Mouse (Mus musculus) ES-E14 (cell line): ENCODE results near the gene Rhot1. TPM values are rescaled to one million over a fixed set of nuclear protein-coding genes. Genes with fewer than 3 reads are reported as not detected.
A peak's percentile ranks its signal among the peaks of the same experiment; 100 is the strongest.

ENCODE experiments used
- DNase-seq: peaks from one replicate; pipeline ENCODE4 v3.0.0-alpha.2; 2013; ENCODE audit warnings: low read depth, low spot score
- H3K27ac ChIP-seq: 2 replicates; pipeline ENCODE4 v1.5.1; 2012; ENCODE audit warnings: low read depth, mild to moderate bottlenecking, low read length, moderate library complexity, mixed read lengths; ENCODE audit not compliant: poor library complexity, insufficient read depth, severe bottlenecking
- H3K36me3 ChIP-seq: 2 replicates; pipeline ENCODE4 v1.6.1; 2012; ENCODE audit warnings: mild to moderate bottlenecking, low read length, moderate library complexity, mixed read lengths; ENCODE audit not compliant: control insufficient read depth, poor library complexity, insufficient read depth, severe bottlenecking
- H3K4me1 ChIP-seq, 2 experiments: fragments of 150-350 bp in 1 of 2; sonication (generic) in 1 of 2; 2 replicates each; pipeline ENCODE4 v1.6.1; 2012; ENCODE audit warnings: low read length in 2 of 2, mild to moderate bottlenecking in 1 of 2, mixed read lengths in 1 of 2; ENCODE audit not compliant: control insufficient read depth in 2 of 2, insufficient read depth in 2 of 2, poor library complexity in 1 of 2
- H3K4me3 ChIP-seq, 2 experiments: fragments of 150-350 bp in 1 of 2; sonication (generic) in 1 of 2; 2 replicates each; pipeline ENCODE4 v1.5.1; 2012; ENCODE audit warnings: low read length in 2 of 2, low read depth in 1 of 2, mild to moderate bottlenecking in 1 of 2, mixed read lengths in 1 of 2; ENCODE audit not compliant: insufficient read depth in 1 of 2, poor library complexity in 1 of 2, severe bottlenecking in 1 of 2
- H3K9ac ChIP-seq: 2 replicates; pipeline ENCODE4 v1.6.1; 2012; ENCODE audit warnings: low read depth, mild to moderate bottlenecking, low read length, mixed read lengths; ENCODE audit not compliant: poor library complexity, insufficient read depth, severe bottlenecking
- H3K9me3 ChIP-seq: fragments of 150-350 bp; sonication (generic); 2 replicates; pipeline ENCODE4 v1.6.1; 2012; ENCODE audit warnings: low read depth, mild to moderate bottlenecking, low read length; ENCODE audit not compliant: control insufficient read depth, insufficient read depth
- CHD2 ChIP-seq: IDR thresholded peaks from 2 replicates; pipeline ENCODE4 v1.6.1; 2014; ENCODE audit warnings: mild to moderate bottlenecking, low read depth, low read length, inconsistent platforms
- HCFC1 ChIP-seq: IDR thresholded peaks from 2 replicates; pipeline ENCODE4 v1.6.1; 2012; ENCODE audit warnings: low read length, inconsistent platforms, borderline replicate concordance; ENCODE audit not compliant: insufficient read depth
- MAFK ChIP-seq: IDR thresholded peaks from 2 replicates; pipeline ENCODE4 v1.6.1; 2014; ENCODE audit warnings: mild to moderate bottlenecking, low read depth, low read length, inconsistent platforms; ENCODE audit not compliant: insufficient read depth
- ZC3H11A ChIP-seq: IDR thresholded peaks from 2 replicates; pipeline ENCODE4 v1.6.1; 2012; ENCODE audit warnings: low read depth, mild to moderate bottlenecking, inconsistent platforms, low read length, borderline replicate concordance
- ZNF384 ChIP-seq: IDR thresholded peaks from 2 replicates; pipeline ENCODE4 v1.6.1; 2012; ENCODE audit warnings: low read depth, low read length, inconsistent platforms
- in situ Hi-C, 2 experiments: fragments of 600-800 bp; cut with MboI; formaldehyde crosslinking; loops; one replicate each; pipeline ENCODE4 v1.15.1; 2025; ENCODE audit warnings: low sequenced_read_pairs in 2 of 2, inconsistent platforms in 1 of 2; ENCODE audit not compliant: unreplicated experiment in 2 of 2
- total RNA-seq: library from RNA; depleted of rRNA; stranded (reverse); fragments of 300-350 nt; gene quantifications from 2 replicates; pipeline ENCODE4 v1.2.3, GENCODE M21; 2012

Gene Rhot1
- total RNA-seq, 1 experiment: 38.8 TPM

GRCm38 (mm10) chr11:80287150-80287549 lies 78.3 kb downstream of the Rhot1 start:
- in situ Hi-C loops: no loop called here
- Histone ChIP-seq H3K4me1 (peaks cover 2 to 5% of the 10 kb centered on the region in 2 experiments; a peak in 2 of 4 replicates), H3K9ac (no peak overlapping the region), H3K27ac (no peak overlapping the region), H3K4me3 (no peak overlapping the region), H3K9me3 (no peaks in the 10 kb centered on the region), H3K36me3 (no peaks in the 10 kb centered on the region)
- no peak for TF ChIP-seq HCFC1
- TF ChIP-seq ZC3H11A: 0 out of 2 replicates have a peak, but pooled peaks have one; percentile 25
- DNase-seq: peak; percentile 89

DNA sequence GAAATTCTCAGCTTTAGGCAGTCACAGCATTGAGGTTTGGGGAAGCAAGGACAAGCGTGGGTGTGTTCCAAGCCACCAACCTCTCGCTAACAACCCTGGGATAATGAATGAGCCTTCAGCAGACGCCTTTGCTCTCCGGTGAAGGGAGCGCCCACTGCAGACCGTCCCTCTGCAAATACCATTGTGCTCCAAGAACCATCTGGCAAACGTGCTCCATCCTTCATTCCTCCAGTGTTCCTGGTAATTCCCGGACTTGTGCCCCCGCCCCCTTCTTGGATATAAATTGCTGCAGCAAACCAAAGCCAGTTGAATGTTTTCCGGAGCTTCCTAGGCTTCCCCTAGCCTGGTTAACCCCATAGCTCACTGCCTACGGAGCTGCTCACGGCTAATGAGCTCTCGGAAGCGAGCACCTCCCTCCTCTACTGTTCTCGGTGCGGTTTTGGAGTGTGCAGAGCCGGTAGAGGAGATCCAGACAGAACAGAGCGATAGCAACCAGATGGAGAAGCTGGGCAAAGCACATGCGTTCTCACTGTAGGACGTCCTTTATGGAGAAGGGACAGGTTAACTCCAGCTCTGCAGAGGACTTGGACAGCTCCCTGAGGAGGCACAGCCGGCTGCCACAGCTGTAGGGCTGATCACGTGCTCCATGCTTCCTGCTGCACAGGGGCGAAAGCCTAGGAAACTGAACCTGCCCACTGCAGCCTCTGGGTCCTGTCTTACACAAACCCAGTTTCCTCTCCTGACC lies 81.1 kb downstream of the Rhot1 start:
- DNase-seq: no peak
- in situ Hi-C loops: no loop called here
- Histone ChIP-seq H3K27ac (no peak overlapping the region), H3K36me3 (no peaks in the 10 kb centered on the region), H3K4me1 (peaks cover 2 to 5% of the 10 kb centered on the region in 2 experiments; a peak in 2 of 4 replicates), H3K4me3 (peak overlapping the region in 1 of 2 experiments; percentile 43; a peak in 2 of 4 replicates), H3K9ac (no peak overlapping the region), H3K9me3 (no peaks in the 10 kb centered on the region)
- TF ChIP-seq HCFC1: no peak

- in situ Hi-C loops: no loop called here
- Histone ChIP-seq H3K27ac (no peak overlapping the region), H3K36me3 (no peaks in the 10 kb centered on the region), H3K4me1 (peaks cover 2 to 5% of the 10 kb centered on the region in 2 experiments; a peak in 2 of 4 replicates), H3K9ac (no peak overlapping the region), H3K4me3 (no peak overlapping the region), H3K9me3 (no peaks in the 10 kb centered on the region)
- DNase-seq: no peak
- TF ChIP-seq ZC3H11A: no peak
- no peak for TF ChIP-seq ZNF384
- TF ChIP-seq CHD2: no peak
- TF ChIP-seq HCFC1: no peak
- TF ChIP-seq MAFK: no peak
Observed at GRCm38 (mm10) chr11:80291004-80291403, 82.2 kb downstream of the Rhot1 start.

DNA sequence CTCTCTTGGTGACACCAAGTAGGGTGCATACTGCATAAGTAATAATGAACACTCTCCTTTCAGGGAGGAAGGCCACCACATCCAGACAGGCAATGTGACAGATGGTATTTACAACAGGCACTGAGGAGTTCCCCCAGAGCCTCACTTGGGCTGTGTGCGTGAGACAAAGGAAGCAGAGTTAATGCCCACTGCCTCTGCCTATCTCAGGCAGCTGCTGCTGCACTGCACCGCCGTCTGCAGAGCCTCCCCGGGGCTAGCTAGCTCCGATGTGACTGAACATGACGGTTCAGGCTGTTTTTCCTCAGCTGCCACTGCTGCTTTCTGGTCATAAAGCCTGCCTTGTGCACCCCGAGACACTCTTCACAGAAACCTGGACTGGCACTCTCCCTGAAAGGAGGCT lies 83.6 kb downstream of the Rhot1 start:
- no peak for DNase-seq
- H3K4me3 ChIP-seq: no peak overlapping the region
- TF ChIP-seq CHD2: no peak
- no peak for TF ChIP-seq HCFC1
- no peak for TF ChIP-seq ZC3H11A
- no peak for TF ChIP-seq ZNF384
- TF ChIP-seq MAFK: no peak
- no peaks in the 10 kb centered on the region for H3K36me3 ChIP-seq
- H3K27ac ChIP-seq: no peak overlapping the region
- in situ Hi-C loops: no loop called here
- H3K9me3 ChIP-seq: no peaks in the 10 kb centered on the region
- no peak overlapping the region for H3K9ac ChIP-seq
- H3K4me1 ChIP-seq: peaks cover 0 to 5% of the 10 kb centered on the region in 2 experiments; a peak in 2 of 4 replicates

- Histone ChIP-seq H3K9me3 (no peaks in the 10 kb centered on the region), H3K36me3 (no peaks in the 10 kb centered on the region), H3K9ac (no peak overlapping the region), H3K4me3 (no peak overlapping the region), H3K27ac (no peak overlapping the region), H3K4me1 (peaks cover 0 to 3% of the 10 kb centered on the region in 2 experiments; a peak in 1 of 4 replicates)
- TF ChIP-seq ZNF384 (no peak), HCFC1 (no peak), MAFK (no peak), ZC3H11A (no peak), CHD2 (no peak)
- no peak for DNase-seq
- in situ Hi-C loops: loop anchor here in 1 of 2 experiments (5.0 kb wide), 1 partner anchor 52 kb away; no protein-coding TSS in a partner anchor
Observed at GRCm38 (mm10) chr11:80295066-80295465, 86.2 kb downstream of the Rhot1 start.
